Mouse (Mus musculus) limb, embryonic 14.5 days (tissue): ENCODE measurements around the gene Tas2r135. TPM values are rescaled to one million over a fixed set of nuclear protein-coding genes. Genes with fewer than 3 reads are reported as not detected.

Experiments
- ATAC-seq: fragments of 200-750 bp; cut with Nextera tagmentation; 2 replicates; pipeline ENCODE4 v1.8.0; 2017; ENCODE audit warnings: low read depth, moderate number of reproducible peaks, moderate TSS enrichment; ENCODE audit not compliant: low FRiP score
- DNase-seq: peaks from one replicate; pipeline ENCODE4 v3.0.0-alpha.2; 2015; ENCODE audit warnings: low spot score
- H3K27ac ChIP-seq: fragments of 300-500 bp; sonication (generic); replicated peaks from 2 replicates; pipeline ENCODE4 v1.5.1; 2014; ENCODE audit warnings: low read depth, mild to moderate bottlenecking, low read length, moderate library complexity, mixed read lengths
- H3K27me3 ChIP-seq: fragments of 300-500 bp; sonication (generic); 2 replicates; pipeline ENCODE4 v1.6.1; 2014; ENCODE audit warnings: low read length, mixed read lengths; ENCODE audit not compliant: control insufficient read depth, insufficient read depth
- H3K36me3 ChIP-seq: fragments of 300-500 bp; sonication (generic); 2 replicates; pipeline ENCODE4 v1.6.1; 2014; ENCODE audit warnings: mild to moderate bottlenecking, low read length, moderate library complexity, mixed read lengths; ENCODE audit not compliant: control insufficient read depth, insufficient read depth
- H3K4me1 ChIP-seq: fragments of 300-500 bp; sonication (generic); 2 replicates; pipeline ENCODE4 v1.6.1; 2014; ENCODE audit warnings: antibody characterized with exemption, low read length, mixed read lengths; ENCODE audit not compliant: control insufficient read depth, insufficient read depth
- H3K4me2 ChIP-seq: fragments of 300-500 bp; sonication (generic); replicated peaks from 2 replicates; pipeline ENCODE4 v1.6.1; 2014; ENCODE audit warnings: low read depth, mild to moderate bottlenecking, low read length, moderate library complexity; ENCODE audit not compliant: severe bottlenecking
- H3K4me3 ChIP-seq: fragments of 300-500 bp; sonication (generic); replicated peaks from 2 replicates; pipeline ENCODE4 v1.5.1; 2014; ENCODE audit warnings: low read length
- H3K9ac ChIP-seq: fragments of 300-500 bp; sonication (generic); 2 replicates; pipeline ENCODE4 v1.6.1; 2014; ENCODE audit warnings: mild to moderate bottlenecking, low read depth, low read length, moderate library complexity; ENCODE audit not compliant: severe bottlenecking
- H3K9me3 ChIP-seq: fragments of 300-500 bp; sonication (generic); 2 replicates; pipeline ENCODE4 v1.6.1; 2016; ENCODE audit warnings: low read length; ENCODE audit not compliant: control insufficient read depth
- POLR2A ChIP-seq: fragments of 200-500 bp; IDR thresholded peaks from 2 replicates; pipeline ENCODE4 v1.8.0; 2012; ENCODE audit warnings: inconsistent platforms, mild to moderate bottlenecking, moderate library complexity, borderline replicate concordance; ENCODE audit not compliant: insufficient read depth, insufficient read length; ENCODE audit errors: extremely low read depth
- WGBS: fragments of 180-500 bp; shearing (Covaris S2); extraction: QIAGEN DNeasy Blood & Tissue Kit; methylation state at CpG from one replicate; pipeline ENCODE4 v1.1.7; 2014; 5-methylcytosine and 5-hydroxymethylcytosine counted together
- polyA plus RNA-seq, 2 experiments: library from polyadenylated mRNA; depleted of rRNA in 1 of 2; stranded (reverse) in 1 of 2; unstranded in 1 of 2; fragments of >200 nt; fragmentation: Nextera tagmentation in 1 of 2; extraction: Ambion mirVana in 1 of 2; gene quantifications; 2 replicates each; pipeline versions ENCODE4 v1.2.1 to v1.2.3; 2012 to 2014

Gene Tas2r135
- polyA plus RNA-seq, 2 experiments, result 0.11 TPM; not detected in 1

DNA sequence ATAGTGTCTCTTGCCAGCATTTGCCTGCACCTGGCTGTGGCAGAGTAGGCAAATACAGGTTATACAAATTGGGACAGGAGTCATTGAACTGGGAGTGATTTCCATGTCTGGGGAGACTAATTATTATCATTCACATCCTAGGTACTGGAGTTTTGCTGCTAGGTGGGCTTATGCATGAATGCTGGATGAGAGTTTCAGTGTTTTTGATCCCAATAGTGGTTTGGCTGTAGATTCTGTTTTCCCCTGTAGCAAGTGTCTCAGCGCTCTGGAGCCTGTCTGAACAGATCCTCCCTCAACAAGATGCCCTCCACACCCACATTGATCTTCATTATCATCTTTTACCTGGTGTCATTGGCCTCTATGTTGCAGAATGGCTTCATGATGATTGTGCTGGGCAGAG, 5.3 kb upstream of the Tas2r135 start, which contains the start of gene Tas2r143:
TSS of gene Tas2r143 (plus strand) at position 301 of the 400 bp plus-strand sequence.
- ATAC-seq (no peak), DNase-seq (no peak)
- Histone ChIP-seq H3K9me3 (no peaks in the 10 kb centered on the region), H3K27ac (no peak within 1 kb of the TSS), H3K4me3 (no peak within 1 kb of the TSS), H3K4me2 (no peak within 1 kb of the TSS), H3K4me1 (no peaks in the 10 kb centered on the region), H3K27me3 (no peaks in the 10 kb centered on the region), H3K36me3 (no peaks in the 10 kb centered on the region), H3K9ac (no peak within 1 kb of the TSS)
- no peak for TF ChIP-seq POLR2A
- 71% methylated on average over 1 of the region's 1 CpGs for WGBS

DNA sequence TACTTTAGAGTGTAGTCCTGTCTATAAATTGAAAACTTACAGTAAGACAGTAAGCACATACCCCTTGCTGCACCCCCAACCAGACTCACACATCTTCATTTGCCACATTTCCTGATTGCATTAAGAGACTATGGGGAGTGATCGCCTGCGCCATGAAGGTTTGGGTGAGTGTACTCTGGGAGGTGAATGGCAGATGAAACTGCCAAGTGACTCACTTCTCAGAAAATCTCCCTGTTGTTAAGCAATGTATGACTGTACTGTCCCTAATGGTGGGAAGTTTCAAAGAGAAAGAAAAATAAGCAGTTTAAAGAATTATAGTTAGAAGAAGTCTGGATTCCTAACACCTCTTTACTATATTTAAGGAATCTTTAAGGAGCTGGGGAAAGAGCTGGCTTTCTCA, 14.2 kb downstream of the Tas2r135 start:
- H3K4me3 ChIP-seq, result no peak overlapping the region
- WGBS, result 92% methylated on average over 2 of the region's 2 CpGs
- no peak for TF ChIP-seq POLR2A
- no peaks in the 10 kb centered on the region for H3K36me3 ChIP-seq
- no peaks in the 10 kb centered on the region for H3K9me3 ChIP-seq
- no peak for DNase-seq
- no peak overlapping the region for H3K9ac ChIP-seq
- ATAC-seq, result no peak
- H3K27ac ChIP-seq, result no peak overlapping the region
- no peaks in the 10 kb centered on the region for H3K27me3 ChIP-seq
- H3K4me1 ChIP-seq, result no peaks in the 10 kb centered on the region
- H3K4me2 ChIP-seq, result no peak overlapping the region

DNA sequence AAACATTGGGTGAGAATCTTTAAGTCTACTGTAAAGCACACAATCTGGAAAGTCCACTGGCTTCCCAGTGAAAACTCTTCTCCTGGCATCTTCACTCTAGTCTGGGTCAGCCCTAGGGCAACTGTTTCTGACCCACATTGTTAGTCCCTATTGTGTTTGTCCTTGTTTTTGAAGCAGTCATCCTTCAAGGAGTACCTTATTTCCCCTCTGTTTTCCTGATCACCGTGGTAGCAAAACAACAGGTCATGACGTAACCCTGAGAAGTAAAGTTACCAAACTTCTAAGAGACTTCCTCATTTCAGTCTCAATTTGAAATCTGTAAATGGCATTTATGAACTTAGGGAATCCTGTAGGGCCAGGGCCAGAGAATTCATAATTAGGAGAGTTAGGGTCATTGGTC, 16.2 kb downstream of the Tas2r135 start:
- Histone ChIP-seq H3K36me3 (no peaks in the 10 kb centered on the region), H3K4me2 (no peak overlapping the region), H3K27me3 (no peaks in the 10 kb centered on the region), H3K27ac (no peak overlapping the region), H3K4me1 (no peaks in the 10 kb centered on the region), H3K9me3 (no peaks in the 10 kb centered on the region), H3K9ac (no peak overlapping the region), H3K4me3 (no peak overlapping the region)
- WGBS, result 84% methylated on average over 2 of the region's 2 CpGs
- TF ChIP-seq POLR2A, result no peak
- DNase-seq, result no peak
- no peak for ATAC-seq

DNA sequence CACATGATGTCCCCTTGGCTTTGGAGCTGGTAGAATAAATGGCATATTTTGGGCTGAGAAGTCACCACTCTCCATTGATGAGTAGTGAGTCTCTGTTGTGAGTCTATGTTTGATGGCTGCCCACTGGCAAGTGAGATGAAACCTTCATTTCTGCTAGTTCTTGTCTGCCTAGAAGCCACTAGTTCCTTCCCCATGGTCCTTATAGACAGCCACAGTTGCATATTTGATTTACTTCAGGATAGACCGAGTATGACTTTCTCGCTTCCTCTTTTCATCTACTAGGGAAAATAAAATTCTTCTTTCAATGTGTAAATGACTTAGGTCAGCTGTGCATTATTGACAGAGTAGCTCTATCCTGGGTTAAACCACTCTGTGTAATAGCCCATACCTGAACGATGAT, 19.2 kb downstream of the Tas2r135 start:
- ATAC-seq (no peak), DNase-seq (no peak)
- TF ChIP-seq POLR2A, result no peak
- Histone ChIP-seq H3K27me3 (no peaks in the 10 kb centered on the region), H3K9me3 (no peaks in the 10 kb centered on the region), H3K4me2 (no peak overlapping the region), H3K36me3 (no peaks in the 10 kb centered on the region), H3K9ac (no peak overlapping the region), H3K4me1 (no peaks in the 10 kb centered on the region), H3K4me3 (no peak overlapping the region), H3K27ac (no peak overlapping the region)
- WGBS, result 95% methylated on average over 3 of the region's 3 CpGs

DNA sequence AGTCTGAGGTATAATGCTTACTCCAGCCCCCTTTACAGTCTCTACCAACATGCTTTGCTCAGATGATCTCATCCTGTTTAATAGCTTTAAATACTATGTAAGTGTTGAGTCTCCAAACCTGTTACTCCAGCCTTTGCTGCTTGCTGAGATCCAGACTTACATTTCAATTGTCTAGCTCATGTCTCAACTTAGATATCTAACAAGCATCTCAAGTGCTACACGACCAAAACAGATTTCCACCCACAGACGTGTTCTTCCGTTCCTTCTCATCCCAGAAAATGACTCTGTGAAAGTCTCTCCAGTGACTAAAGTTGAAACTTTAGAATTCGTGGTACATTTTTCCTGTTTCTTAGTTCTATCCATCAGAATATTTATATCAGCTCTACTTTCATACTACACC, 21.1 kb downstream of the Tas2r135 start:
- no peak overlapping the region for H3K4me3 ChIP-seq
- no peak for TF ChIP-seq POLR2A
- H3K4me2 ChIP-seq, result no peak overlapping the region
- no peak for DNase-seq
- no peaks in the 10 kb centered on the region for H3K36me3 ChIP-seq
- no peaks in the 10 kb centered on the region for H3K27me3 ChIP-seq
- WGBS, result 83% methylated on average over 4 of the region's 4 CpGs
- H3K4me1 ChIP-seq, result no peaks in the 10 kb centered on the region
- ATAC-seq, result no peak
- H3K27ac ChIP-seq, result no peak overlapping the region
- H3K9me3 ChIP-seq, result no peaks in the 10 kb centered on the region
- H3K9ac ChIP-seq, result no peak overlapping the region

DNA sequence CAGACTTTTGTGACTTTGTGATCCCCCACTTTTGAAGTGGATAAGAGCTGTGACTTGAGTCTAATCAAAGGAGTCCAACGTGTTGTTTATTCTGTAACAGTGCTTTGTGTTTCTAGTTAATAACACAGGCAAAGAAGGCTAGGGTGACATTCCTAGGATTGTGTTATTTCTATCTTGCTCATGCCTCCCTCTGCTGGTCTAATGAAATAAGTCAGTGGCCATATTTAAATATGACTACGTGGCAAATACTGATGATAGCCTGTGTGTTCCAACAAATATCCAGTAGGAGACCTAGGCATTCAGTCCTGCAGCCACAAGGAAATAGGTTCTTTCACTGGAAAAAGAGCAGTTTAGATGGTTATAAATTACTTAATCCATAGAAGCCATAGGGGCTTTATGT, 28.3 kb downstream of the Tas2r135 start:
- H3K27ac ChIP-seq, result no peak overlapping the region
- 68% methylated on average over 2 of the region's 2 CpGs for WGBS
- no peak for DNase-seq
- no peaks in the 10 kb centered on the region for H3K27me3 ChIP-seq
- H3K9me3 ChIP-seq, result no peaks in the 10 kb centered on the region
- no peaks in the 10 kb centered on the region for H3K36me3 ChIP-seq
- H3K9ac ChIP-seq, result no peak overlapping the region
- no peak overlapping the region for H3K4me2 ChIP-seq
- H3K4me3 ChIP-seq, result no peak overlapping the region
- ATAC-seq, result no peak
- TF ChIP-seq POLR2A, result no peak
- H3K4me1 ChIP-seq, result no peaks in the 10 kb centered on the region
